Mouse (Mus musculus): ENCODE measurements around the gene Frzb.
"Not testable (repeated sequence)": the region's sequence is repeated elsewhere in the genome, so short reads cannot be mapped to it uniquely, and the experiment has no call there.

Gene Frzb

DNA sequence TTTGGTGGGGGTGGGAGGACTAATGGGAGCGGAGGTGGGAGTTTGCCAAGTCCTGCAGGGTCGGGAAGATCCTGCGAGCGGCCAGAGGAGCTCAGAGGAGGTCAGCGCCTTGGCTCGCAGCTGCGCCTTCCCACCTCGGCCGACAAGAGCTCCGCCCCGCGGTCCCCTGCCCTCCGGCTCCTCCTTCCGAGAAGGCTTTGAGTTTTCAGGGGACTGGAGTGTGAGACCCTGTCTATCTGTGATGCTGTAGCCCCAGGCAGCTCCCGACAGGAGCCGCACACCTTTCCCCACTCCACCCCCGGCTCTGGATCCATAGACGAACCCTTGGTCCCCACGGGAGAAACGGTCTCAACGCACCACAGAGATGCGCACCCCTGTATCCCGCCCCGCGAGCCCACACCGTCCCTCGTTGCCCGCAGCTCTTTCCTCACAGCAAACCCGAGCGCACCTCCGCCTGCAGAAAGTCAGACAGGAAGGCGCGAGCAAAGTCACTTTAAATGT is at the start of gene Frzb:
Gene Frzb (minus strand): TSS at position 335 of the 501 bp plus-strand sequence.
- peak; percentile 63 for DNase-seq (ENCODE audit: low spot score)

DNA sequence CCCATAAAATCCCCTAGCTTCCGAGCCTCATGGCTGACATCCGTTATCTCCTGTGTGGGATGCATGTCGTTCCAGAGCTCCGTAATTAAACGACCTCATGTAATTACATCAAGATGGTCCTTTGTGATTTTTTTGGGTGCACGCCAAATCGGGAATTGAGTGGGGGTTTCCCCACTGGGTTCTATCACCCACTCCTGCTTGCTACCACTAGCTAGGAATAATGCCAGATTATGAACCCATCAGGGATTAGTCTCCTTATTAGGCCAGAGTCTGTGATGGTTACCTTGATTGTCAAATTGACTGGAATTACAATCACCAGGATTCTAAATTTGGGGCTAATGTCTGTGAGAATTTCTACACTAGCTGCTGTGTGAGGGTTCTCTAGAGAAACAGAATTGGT is 47.9 kb upstream of the Frzb start:
- DNase-seq (ENCODE audit: low spot score): not testable (repeated sequence)

DNA sequence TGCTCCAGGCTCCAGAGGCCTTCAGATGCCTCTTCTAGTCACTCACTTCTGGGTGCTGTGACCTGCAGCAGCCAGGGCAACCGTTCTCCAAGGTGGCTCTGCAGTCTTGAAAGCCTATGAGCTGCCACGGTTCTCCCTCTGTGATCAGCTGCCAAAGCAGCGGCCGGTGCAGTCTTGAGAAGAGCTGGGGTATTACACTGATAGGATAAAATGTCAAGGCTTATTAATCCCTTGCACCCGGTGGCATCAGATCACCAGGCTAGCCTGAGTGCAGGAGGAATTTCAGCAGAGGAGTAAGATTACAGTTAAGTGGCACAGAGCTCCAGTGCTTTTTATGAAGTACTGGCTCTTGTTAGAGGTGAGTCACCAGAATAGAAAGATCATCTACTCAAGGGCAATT is 39.4 kb upstream of the Frzb start:
- DNase-seq (ENCODE audit: low spot score): no peak

DNA sequence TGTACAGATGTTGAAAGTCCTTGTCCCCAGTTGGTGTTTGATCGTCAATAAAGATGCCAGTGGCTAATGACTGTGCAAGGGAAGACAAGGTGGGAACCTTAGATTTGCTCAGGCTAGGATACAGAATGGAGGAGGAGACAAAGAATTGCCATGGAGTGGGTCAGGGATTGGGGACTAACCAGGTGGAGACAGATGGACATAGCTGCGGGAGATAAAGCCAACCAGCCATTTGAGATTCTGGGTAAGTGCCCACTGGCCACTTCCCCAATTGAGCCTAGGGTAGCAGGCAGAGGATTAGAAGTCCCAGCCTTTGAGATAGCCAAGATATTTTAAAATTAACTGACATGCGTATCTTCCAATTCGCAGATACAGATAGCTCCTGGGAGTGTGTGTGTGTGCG is 37.5 kb upstream of the Frzb start:
- DNase-seq (ENCODE audit: low spot score): no peak

DNA sequence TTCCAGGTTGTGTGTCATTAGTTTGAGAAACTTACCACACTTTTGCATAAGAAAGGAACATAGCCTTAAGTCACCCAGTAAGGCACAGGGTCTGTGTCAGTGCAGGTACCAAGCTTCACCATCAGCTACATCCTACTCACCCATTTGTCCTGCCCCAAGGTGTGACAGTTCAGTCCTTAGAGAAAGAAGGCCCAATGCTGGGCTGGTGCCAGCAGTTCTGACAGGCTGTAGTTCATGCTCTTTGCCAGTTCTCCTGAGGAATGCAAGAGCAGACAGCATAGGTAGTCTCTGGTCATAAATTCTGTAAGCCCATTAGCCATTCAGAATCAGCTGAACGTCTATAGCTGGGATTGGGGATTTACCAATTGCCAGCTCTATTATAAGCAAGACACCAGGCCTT is 28.4 kb upstream of the Frzb start:
- DNase-seq (ENCODE audit: low spot score): no peak

DNA sequence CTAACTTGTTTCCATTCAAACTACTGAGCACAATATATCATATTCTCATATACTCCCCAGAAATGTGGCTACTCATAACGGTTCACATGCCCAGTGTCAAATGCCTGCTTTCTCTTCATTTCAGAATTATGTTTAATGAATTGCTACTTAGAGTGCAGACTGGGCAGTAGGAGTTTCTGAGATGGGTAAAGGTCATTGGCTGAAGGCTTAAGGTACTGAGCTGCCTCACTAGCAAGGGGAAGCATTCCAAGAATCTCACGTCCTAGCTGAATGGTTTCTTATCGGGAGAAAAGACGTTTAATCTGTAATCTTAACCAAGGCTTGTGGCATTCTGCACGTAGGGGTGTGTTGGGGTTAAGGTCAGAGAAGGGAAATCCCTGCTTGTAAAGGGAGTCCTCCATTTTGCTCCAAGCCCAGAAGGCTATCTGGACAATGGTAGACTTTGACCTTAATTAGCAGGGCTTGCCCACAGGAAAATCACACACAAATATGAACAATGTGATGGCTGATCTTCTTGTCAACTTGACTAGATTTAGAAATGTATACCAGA is 26.9 kb upstream of the Frzb start:
- DNase-seq (ENCODE audit: low spot score): peak; percentile 60

DNA sequence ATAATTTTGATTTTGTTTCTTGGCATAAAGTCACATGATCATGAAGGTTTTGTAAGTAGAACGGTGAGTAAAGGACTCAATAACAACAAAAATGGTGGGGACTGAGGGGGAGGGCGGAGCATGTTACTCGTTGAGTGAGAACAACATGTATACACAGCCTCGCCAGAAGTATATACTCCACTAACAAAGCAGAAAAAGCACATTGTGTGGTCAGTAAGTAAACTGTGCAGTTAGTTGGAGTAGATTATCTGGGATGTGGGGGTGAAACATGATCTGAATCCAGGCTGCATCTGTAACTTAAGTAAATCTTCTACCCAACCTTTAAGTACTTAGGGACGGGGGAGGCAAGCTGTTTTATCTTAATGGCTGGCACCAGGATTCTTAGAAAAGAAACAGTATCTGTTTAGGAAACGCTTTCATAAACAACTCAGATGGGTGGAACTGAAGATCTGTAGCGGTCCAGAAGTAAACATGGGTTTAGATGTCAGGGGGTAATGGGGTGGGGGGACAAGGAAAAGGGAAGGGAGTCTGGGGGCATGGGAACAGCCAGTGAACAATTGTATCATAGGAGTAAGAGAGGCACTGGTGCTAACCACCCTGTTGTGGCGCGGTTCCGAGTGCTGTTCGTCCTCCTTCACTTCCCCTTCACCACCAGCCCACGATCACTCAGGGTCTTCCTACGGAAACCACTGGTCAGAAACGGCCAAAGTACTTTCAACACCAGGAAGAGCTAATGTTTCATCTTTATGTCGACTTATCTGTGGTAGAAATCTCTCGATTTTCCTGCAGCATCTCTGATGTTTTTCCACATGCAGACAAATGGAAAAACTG is 18.8 kb upstream of the Frzb start:
- no peak for DNase-seq (ENCODE audit: low spot score)

DNA sequence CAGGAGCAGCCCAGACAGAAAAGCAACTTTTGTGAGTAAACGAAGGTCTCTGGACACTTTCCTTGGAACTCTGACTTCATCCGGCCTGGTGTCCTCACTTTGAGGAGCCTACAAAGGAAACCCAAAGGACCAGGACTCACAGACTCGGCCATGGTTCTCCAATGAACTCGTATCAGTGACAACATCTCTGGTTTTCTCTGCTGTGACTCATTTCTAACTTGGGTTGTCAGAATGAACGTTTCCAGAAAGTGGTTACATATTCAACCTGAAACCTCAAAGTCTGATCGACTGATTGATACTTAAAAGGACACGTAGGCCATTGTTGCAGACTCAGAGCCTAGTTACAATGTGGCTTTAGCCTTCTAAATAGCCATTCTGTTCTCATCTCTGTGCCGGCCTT is 14.4 kb upstream of the Frzb start:
- DNase-seq (ENCODE audit: low spot score): no peak

DNA sequence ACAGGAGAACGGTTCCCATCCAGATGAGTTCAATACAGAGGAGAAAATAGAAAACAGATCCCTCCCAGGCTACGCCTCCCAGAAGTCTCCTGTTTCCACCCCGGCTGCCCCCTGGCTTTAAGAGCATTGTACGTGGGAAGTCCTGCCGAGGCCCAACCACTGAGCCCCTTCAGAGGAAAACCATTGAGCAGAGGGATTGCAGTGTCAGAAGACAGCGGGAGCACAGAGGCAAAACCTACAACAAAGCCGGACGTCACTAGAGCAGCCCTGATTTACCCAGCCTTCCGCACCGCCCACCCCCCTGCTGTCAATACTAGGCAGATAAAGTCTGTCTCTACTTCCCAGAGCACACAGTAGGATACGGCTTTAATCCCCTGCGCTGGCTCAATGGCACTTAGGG is 806 bp upstream of the Frzb start:
- peak; percentile 58 for DNase-seq (ENCODE audit: low spot score)

DNA sequence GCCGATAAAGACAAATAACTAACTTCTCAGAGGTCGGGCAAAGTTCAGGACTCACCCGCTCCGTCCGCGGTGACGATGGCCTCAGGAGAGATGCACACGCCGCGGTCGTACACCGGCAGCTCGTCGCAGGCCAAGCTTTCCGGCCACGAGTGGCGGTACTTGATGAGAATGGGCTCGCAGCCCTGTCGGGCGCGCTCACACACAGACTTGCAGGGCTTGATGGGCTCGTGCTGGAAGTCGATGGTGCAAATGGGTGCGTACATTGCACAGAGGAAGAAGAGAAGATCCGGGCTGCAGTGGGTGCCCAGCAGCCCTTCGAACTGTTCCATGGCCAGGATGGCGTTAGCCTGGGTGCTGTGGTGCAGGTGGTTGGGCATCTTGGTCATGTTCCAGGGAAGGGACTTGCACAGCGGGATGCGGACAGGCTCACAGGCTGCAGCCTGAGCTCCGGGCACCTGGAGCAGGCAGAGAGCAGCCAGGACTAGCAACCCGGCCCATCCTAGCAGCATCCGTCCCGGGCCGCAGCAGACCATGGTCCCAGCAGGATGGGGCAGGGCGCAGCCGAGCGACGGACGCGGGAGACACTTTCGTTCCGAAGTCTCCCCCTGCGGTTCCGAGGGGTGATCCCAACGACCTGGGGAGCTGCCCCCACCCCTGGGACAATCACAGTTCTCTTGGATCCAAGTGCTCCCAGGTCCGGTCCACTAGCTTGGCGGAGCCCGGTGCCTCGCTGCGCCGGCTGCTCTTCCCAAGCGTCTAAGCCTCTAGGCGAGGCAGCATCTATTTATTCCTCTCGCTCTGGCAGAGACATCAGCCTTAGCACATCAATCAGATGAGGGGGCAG is 895 bp downstream of the Frzb start:
- DNase-seq (ENCODE audit: low spot score): peak; percentile 40

DNA sequence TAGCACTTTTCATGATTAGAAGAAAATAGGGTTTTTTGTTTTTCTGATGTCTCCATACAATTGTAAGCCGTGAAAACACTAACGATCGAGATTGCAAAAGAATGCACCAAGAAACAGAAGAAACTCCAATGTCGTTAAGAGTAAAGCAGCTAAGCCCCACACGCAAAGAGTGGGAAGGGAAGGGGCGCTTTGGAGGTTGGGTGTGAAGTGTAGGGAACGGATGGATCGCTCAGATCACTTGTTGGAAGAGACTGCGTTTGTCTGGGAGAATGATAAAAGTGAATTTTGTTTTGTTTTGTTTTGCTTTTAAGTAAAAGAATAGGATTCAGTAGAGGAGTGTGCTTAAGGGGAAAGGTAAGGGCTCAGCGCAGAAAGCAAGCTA is 1.5 kb downstream of the Frzb start:
- DNase-seq (ENCODE audit: low spot score): no peak

DNA sequence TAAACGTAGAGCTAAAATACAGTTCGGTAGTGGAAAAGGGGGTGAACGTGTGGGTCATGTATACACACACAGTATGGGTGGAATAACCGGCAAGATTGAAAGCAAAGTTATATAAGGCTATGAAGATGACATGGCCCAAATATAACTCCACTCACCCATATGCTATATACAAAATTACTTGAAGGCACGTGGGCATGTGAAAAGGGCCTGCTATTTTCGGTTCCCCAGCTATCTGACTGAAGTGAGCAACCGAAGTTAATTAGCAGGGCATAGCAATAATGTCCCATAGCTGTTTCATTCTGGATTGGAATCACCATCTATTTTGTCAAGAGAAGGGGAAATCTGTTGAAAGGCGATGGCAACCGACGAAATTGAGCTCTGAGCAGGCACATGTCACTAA is 1.9 kb downstream of the Frzb start:
- no peak for DNase-seq (ENCODE audit: low spot score)

DNA sequence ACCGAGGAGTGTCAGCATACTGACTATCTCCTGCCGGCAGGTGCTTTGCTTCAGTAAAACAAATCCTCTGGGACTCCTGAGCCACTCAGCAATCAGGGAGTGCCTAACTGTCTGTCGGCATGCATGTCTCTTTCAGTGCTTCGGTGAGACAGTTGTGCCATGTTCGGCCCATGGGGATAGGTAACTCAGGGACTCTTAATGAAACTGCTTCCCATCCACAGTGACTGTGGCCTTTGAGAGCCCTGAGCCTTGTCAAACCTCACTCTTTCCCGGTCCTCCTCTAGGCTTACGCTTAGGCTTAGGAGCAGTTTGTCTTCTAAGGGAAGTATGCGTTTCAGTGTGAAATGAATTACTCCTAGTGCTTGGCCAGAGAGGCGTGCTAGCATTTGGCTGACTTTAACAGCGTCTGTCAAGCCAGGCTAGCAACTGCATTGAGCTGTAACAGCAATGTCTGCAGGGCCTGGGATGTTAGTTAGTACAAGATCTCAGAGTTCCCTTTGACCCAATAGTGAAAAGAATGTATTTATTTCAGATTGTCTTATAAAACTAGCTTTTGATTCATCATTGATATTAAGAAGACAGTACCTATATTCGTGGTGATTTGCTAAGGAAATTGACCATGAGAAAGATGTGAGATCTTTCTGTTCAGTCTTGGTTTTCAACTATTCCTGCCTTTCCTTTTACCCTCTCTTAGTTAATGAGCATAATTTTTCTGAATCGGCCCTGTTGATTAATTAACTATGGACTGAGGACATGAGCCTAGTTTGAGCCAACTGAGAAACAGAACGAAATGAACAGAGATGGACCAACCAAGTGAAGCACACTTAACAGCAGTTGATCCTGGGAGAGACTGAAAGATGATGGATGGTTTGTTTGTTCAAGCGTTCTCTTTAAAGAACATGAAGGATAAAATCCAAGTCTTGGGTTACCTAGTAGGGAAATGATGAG is 2.7 kb downstream of the Frzb start:
- no peak for DNase-seq (ENCODE audit: low spot score)

DNA sequence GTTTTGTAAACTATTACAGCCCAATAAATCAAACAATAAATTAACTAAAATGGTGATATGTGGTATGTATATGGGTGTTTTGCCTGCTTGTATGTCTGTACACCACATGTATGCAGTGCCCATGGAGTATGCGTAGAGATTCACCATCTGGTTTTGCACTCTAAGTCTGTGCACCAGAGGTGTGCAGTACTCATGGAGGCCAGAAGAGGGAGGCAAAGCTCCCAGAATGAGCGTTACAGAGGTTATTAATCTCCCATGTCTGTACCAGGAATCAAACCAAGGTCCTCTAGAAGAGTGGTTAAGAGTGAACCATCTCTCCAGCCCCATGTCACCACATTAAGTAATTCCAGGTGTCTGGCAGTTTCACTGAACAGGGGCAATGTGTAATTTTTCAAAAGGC is 3.5 kb downstream of the Frzb start:
- DNase-seq (ENCODE audit: low spot score): no peak

DNA sequence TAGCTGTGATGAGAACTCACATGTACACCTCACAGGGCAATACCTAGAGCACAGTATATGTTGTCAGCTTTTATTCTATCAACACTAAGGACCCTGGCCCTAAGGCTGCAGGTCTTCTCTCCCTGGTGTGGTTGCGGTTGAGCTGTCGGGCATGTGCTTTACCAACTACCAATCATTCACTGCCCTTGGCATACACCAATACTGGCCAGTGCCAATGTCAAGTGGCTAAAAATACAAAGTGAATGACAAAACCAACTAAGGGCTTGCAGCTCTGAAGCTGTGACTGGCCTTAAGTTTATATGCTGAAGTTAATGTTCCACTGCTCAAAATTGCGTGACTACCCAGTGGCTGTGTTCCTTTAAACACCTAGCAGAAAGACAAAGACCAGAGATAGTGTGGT is 6.0 kb downstream of the Frzb start:
- no peak for DNase-seq (ENCODE audit: low spot score)

DNA sequence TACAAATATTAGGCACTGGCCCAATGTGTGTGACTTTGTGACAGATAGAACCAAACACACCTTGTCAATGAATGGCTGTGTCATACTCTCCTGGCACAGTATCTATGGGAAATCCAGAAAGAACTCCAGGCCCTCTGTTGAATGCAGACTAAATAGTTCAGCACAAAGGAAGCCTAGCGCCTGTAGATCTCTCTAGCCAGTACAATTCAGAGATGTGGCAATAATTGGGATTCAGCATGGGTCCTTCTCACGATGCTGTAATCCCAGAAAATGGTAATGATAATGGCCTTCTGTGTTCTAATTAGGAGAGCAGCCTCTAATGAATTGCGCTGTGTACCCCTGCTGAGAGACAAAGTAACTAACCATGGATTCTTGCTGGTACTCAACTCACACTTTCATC is 8.6 kb downstream of the Frzb start:
- DNase-seq (ENCODE audit: low spot score): no peak

DNA sequence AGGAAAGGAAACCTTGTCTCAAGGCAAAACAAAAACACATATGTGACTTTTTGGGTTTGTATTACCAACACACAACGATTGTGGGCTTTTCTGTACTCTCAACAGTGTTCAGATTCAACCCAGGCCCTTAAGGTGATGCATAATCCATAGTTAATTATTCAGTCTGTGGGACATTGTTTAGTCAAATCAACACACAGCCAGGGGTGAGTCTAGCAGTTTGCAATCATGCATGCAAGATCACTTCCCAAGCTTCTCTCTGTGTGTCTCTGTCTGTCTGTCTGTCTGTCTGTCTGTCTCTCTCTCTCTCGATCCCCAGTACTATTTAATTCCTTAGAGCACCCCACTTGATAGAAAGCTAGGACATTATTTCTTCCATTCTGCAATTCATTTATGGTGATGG is 10.0 kb downstream of the Frzb start:
- DNase-seq (ENCODE audit: low spot score): no peak

DNA sequence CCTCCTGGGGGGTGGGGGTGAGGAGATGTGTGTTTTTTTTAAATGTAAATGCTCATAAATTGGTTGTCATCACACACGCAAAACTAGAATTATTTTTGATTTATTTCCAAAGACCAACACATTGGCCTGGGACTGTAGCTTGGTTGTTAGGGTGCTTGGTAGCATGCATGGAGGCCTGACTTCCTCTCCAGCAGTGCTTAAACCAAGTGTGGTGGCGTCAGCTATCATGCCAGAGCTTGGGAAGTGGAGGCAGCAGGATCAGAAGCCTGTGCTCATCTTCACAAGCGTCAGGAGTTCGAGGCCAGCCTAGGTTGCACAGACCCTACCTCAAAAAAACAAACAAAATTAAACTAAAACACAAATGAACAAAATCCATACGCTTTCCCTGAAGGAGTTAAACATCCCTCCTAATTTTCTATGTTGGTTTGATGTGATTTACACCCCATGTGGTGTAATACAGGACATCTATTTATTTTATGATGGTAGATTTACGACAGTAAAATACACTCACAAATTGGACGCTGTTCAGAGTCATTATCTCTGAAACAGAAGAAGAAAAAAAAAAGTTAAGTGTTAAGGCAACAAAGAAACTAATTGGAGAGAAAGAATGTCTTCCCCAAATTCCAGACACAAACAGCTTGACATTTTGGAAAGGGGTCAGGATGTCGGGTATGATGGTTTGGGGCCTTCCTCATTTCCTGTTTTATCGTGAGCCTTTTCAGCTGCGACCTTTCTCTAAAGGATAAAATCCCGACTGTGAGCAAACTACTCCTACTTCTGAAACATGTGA is 12.4 kb downstream of the Frzb start:
- DNase-seq (ENCODE audit: low spot score): no peak

DNA sequence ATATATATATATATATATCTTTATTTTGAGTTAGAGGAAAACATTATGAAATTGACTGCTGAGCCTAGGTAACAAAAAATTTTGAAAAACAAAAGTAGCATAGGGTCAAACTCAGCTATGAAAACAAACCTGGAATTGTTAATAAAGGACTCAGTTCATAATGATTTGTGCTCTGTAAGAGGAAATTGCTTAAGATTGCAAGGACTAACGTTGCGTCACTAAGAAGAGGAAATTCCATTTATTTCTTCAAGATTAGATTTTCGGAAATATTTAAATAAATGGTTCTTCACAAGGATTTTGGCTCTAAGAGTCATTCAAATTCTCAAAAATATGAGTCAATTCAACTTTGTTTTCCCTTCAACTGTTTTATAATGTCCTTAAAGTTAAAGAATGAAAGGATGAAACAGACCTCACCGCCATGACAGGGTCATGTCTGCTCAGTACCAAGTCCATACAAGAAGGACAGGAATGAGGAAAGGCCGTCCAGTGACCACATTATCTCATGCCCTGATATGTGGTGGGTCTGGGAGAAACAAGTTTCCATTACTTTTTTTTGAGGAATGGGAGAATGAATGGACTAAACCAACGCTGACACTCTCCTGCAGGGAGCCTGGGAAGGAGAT is 14.1 kb downstream of the Frzb start:
- DNase-seq (ENCODE audit: low spot score): no peak

DNA sequence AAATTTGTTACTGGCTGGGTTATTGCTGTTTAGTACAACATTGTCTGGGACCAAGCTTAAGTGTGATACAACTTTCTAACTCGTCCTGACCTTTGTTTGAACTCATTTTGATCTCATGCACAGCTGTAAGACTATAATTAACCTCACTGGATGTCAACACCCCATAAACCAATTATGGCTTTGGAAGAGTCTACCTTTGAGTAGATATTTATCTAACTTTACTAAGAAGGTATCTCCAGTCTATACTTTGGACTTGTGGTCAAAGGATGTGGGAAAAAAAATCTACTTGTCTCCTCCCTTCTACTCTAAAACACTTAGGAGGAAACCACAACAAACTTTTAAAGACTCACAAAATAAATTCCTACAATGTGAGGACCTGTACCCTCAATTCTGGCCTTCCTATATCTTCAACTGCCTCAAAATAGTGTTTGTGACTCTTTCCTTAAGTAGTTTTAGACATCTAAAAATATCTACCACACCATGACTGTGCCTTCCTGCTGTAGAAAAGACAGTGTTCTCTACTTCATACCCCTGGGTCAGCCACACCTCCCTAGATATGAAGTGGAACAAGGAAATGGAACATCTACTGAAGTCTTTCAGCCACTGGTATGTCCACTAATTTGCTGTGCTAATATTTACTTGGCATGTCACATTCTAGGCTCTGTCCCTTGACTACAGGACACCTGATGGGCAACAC is 16.9 kb downstream of the Frzb start:
- DNase-seq (ENCODE audit: low spot score): no peak
